Mouse (Mus musculus): ENCODE data around the gene Gm10073.

GRCm38 (mm10) chr8:106543043-106543442, 30.2 kb downstream of the Gm10073 start:
- TF ChIP-seq CTCF (IDR thresholded peaks at IDR 0.05; ENCODE audit: borderline replicate concordance, insufficient read depth, low read length) (no peak), POLR2A (IDR thresholded peaks at IDR 0.05; ENCODE audit: low read depth, low read length) (no peak)

All from embryonic fibroblast, embryonic 13.5 days (primary cell).